Mouse (Mus musculus) heart, adult 11 months (tissue): Measurements from ENCODE around the gene Mmp25.

ENCODE experiments used
- DNase-seq: peaks from one replicate; pipeline ENCODE4 v3.0.0; 2022

Gene Mmp25

DNA sequence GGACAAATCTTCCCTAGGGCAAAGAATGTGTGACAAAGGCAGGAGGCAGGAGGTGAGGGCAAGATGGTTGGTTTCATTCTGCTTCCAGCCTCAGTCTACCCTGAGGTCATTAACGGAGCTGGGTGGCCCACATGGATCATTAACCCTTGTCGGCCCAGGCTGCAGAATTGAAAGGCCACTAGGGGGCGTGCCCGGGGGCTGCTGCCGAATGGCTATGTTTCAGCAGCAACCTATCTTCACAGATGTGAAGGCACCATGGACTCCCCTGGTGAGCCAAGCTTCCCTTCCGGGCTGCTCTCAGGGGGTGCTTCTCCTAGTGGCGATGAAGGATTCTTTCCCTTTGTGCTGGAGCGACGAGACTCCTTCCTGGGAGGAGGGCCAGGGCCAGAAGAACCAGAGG lies 16.4 kb upstream of the Mmp25 start:
- peak; percentile 88 for DNase-seq

DNA sequence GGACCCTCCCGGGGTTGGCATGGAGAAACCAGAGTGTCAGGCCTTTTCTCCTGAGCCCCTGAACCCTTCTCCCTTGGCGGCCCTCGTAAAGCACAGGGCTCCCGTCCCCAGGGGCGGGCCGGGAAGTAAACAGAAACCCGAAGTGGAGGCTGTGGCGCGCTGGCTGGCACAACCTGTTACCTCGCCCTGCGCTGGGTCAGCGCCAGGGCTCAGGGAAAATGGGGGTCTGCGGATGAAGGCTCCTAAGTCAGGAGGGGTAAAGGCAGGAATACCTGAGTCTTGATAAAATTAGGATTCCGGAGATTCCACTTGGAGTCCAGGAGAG lies 15.8 kb upstream of the Mmp25 start:
- peak; percentile 87 for DNase-seq

GRCm38 (mm10) chr17:23660117-23660875 lies 15.2 kb upstream of the Mmp25 start, which contains the start of gene Bicdl2:
Bicdl2 (plus strand) TSS chr17:23660506.
- peak; percentile 89 for DNase-seq

DNA sequence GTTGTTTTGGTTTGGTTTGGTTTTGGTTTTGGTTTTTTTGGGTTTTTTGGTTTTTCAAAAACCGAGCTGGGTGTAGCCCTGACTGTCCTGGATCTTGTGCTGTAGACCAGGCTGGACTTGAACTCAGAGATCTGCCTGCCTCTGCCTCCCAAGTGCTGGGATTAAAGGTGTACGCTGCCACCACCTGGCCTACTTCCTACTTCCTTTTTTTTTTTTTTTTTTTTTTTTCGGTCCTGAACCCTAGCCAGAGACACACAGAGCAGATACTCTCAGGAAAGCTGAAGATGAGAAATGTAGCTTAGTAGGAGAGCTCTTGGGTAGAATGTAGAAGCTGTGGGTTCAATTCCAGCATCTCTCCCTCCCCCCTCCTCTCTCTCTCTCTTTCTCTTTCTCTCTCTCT lies 13.4 kb upstream of the Mmp25 start:
- no peak for DNase-seq

DNA sequence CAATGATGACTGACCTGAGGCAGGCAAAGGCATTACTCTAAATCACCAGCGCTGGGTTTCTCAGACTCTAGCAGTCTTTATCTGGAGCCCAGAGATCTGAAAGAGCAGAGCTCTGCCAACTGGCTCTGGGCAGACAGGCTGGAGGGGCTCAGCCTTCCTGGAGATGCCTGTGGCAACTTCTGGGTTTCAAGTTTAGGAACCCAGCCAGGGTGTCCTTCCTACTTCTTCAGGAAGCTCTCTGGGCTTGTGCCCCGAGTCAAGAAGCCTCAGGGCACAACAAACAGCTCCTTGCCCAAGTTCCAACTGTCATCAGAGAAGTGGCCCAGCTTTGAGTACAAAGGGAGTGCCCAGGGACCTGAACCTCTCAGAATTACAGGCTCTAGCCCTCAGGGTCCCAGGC lies 9.3 kb upstream of the Mmp25 start:
- no peak for DNase-seq

- DNase-seq = no peak
These were observed 8.9 kb upstream of the Mmp25 start for GRCm38 (mm10) chr17:23654001-23654400.

- no peak for DNase-seq
These were observed 8.2 kb upstream of the Mmp25 start for GRCm38 (mm10) chr17:23653324-23653723.

DNA sequence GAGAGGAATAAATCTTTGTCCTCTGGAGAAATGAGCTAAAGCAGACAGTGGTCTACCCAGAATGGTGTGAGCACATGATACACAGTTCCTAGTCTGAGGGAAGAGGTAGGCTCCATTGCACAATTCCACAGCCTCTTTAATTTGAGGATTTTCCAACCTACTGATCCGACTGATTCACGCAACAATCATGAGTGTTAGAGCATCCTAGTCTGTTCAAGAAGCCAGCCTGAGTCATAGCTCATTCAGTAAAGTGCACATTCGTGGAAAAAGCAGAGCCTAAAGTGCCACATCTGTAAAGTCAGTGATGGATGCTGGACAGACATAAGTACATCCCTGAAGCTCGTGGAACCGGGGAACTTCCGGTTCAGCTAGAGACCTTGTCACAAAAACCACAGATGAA lies 6.3 kb upstream of the Mmp25 start:
- no peak for DNase-seq

GRCm38 (mm10) chr17:23645894-23646293 lies 817 bp upstream of the Mmp25 start:
- no peak for DNase-seq

DNA sequence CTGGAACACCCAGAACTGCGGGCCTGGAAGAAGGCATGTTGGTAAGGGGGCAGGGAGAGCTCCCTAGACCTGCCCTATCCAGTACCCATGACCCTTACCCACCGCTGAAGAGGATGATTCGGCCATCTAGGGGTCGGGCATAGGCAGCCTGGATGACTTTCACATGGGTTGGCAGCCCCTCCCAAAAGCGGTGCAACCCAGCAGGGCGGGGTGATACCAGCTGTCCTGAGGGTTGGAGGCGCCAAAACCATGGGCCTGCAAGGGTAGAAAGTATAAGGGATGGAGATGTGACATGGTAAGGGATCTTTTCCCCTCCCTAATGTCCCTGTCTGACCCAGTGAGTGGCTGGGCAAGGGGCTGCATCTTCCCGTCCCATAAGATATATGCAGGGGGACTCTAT lies 13.8 kb downstream of the Mmp25 start:
- no peak for DNase-seq

GRCm38 (mm10) chr17:23630195-23631020 lies 14.7 kb downstream of the Mmp25 start:
- peak; percentile 97 for DNase-seq

DNA sequence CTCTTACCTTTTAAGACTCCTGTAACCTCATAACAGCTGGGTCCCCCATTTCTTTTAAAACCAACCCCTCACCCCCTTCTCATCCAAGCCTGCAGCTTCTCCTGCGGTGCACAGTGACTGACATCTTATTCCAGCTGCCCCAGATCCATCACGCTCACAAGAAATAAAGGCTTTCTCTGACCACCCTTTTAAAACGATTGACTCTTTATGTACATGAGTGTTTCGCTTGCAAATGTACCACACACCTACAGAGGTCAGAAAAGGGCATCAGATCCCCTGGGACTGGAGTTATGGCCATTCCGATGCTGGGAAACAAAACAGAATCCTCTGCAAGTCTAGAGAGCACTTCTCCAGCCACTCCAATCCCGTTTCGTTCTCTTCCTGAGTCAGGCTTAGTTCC lies 17.3 kb downstream of the Mmp25 start:
- DNase-seq = no peak

- DNase-seq = no peak
These were observed 24.7 kb downstream of the Mmp25 start for GRCm38 (mm10) chr17:23620351-23620750.

DNA sequence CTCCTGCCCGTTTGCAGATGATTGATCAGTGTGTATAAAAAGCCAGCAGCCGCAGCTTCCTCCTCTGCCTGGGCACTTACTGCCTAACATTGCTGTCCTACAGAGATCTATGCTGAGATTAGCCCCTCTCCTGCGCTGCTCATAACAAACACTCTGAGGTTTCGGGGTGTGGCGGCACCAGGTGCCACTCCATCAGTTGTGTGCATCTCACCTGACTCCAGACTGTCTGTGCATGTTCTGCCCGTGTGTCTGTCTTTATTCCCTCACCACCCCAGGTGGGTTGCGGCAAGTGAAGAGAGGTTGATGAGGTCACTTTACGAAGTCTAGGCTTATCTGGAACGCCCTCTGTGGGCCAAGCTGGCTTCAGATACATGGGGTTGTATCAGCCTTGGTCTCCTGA lies 28.0 kb downstream of the Mmp25 start:
- no peak for DNase-seq

DNA sequence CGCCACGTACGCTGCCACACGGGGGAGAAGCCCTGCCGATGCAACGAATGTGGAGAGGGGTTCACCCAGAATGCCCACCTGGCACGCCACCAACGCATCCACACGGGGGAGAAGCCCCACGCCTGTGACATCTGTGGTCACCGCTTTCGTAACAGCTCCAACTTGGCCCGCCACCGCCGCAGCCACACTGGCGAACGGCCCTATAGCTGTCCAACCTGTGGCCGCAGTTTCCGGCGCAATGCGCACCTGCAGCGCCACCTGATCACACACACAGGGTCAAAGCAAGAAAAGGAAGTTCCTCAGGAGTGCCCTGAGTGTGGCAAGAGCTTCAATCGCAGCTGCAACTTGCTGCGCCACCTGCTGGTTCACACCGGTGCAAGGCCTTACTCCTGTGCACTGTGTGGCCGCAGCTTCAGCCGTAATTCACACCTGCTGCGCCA lies 34.7 kb downstream of the Mmp25 start:
- peak; percentile 92 for DNase-seq

- no peak for DNase-seq
These were observed 35.5 kb downstream of the Mmp25 start for GRCm38 (mm10) chr17:23609612-23610011.

- no peak for DNase-seq
These were observed 39.9 kb downstream of the Mmp25 start for GRCm38 (mm10) chr17:23605220-23605619.

- no peak for DNase-seq
These were observed 40.7 kb downstream of the Mmp25 start for GRCm38 (mm10) chr17:23604394-23604793.

GRCm38 (mm10) chr17:23603542-23603941 lies 41.5 kb downstream of the Mmp25 start:
- DNase-seq = no peak

GRCm38 (mm10) chr17:23603077-23603476 lies 42.0 kb downstream of the Mmp25 start:
- DNase-seq = no peak

- no peak for DNase-seq
These were observed 43.1 kb downstream of the Mmp25 start for GRCm38 (mm10) chr17:23601836-23602585.

DNA sequence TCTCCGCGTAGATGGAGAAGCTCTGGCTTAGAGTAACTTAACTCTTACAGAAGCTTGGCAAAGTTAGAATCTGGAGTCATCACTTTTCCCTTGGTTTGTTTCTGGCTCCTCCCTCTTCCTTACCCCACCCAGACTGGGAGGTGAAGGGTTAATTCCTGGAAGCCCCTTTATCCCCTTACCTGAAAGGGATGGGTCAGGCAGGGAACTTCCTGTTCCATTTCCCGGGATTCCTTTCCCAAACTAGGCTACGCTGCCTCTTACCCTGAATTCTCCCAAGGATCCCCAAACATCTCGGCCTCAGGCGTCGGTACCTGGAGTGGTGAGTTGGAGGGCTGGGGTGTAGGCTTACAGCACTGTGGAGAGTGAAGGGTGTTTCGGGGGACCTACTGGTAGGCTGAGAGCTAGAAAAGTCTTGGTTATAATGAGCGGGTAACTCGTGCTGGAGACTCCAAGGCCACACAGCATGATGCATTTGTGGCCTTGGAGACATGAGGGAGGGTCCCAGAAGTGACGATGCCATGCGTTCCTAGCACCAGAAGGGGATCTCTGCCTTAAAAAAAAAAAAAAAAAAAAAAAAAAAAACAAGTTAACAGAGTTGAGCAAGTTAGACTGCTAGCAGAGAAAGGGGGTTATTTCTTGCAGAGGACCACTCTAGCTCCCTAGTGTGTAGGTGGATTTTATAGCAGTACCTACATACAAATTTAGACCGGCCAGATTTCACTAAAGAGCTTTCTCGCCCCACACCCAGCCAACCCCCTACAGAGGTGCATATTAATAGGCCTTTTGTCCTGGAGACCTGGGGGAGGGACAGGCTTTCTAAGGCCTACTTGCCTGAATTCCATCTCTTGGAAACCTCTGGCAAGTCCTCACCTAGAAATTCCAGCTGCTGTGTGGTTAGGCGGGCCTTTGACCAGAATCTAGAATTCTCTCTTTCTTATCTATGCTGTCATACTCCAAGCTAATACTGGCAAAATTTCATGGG lies 44.1 kb downstream of the Mmp25 start, which contains the start of gene Zscan10:
TSS of gene Zscan10 (plus strand) at position 216 of the 982 bp plus-strand sequence.
- no peak for DNase-seq
